Mouse (Mus musculus): ENCODE results near the gene Mapkap1. TPM values are rescaled to one million over a fixed set of nuclear protein-coding genes. Genes with fewer than 3 reads are reported as not detected.

Gene Mapkap1
- polyA plus RNA-seq, 1 experiment from 2014 or later: 54.5 TPM

DNA sequence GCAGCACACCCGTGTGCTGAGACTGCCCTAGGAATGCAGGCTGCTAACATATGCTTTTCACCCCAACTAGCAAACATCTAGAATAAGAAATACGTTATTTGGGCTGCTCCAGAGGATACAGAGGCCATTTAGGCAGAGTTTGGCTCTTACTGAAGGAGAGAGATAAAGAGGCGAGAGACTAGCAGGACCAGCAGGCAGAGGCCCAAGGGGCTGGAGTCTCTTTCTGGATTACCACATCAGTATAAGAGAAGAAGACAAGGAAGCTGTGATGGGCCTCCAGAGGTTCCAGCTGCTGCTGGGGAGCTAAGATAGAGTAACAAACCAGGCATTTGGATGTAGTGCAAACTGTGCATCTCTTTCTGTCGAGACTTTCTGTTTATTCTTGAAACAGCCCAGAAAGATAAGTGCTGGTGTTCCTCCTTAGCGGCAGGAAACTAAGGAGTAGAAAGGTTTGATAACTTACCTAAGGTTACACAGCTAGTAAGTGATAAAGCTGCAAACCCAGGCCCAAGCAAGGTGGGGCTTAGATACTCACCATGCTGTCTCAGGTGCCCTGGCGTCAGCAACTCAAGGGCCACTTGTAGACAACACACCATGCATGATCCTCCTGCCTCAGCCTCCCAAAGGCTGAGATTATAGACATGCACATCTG is 147.1 kb downstream of the Mapkap1 start:
- H3K9ac ChIP-seq: no peak overlapping the region
- no peaks in the 10 kb centered on the region for H3K9me3 ChIP-seq
- peaks cover 5% of the 10 kb centered on the region; the same call in 1 of the 2 replicates for H3K36me3 ChIP-seq
- H3K27ac ChIP-seq (replicated peaks): peak overlapping the region; percentile 50
- peaks cover 49% of the 10 kb centered on the region for H3K4me1 ChIP-seq
- H3K4me2 ChIP-seq: no peak overlapping the region
- 42% methylated on average over 6 of the region's 6 CpGs for WGBS
- no peak for ATAC-seq (ENCODE audit: extremely low read depth, insufficient number of reproducible peaks, low FRiP score, low TSS enrichment)
- H3K27me3 ChIP-seq (replicated peaks): no peaks in the 10 kb centered on the region
- no peak overlapping the region for H3K4me3 ChIP-seq

GRCm38 (mm10) chr2:34560146-34560545 is 153.6 kb downstream of the Mapkap1 start:
- H3K4me1 ChIP-seq: peaks cover 34% of the 10 kb centered on the region
- H3K4me3 ChIP-seq: no peak overlapping the region
- H3K4me2 ChIP-seq: no peak overlapping the region
- ATAC-seq (ENCODE audit: extremely low read depth, insufficient number of reproducible peaks, low FRiP score, low TSS enrichment): no peak
- 87% methylated on average over 5 of the region's 5 CpGs for WGBS
- no peaks in the 10 kb centered on the region for H3K9me3 ChIP-seq
- H3K27me3 ChIP-seq (replicated peaks): no peaks in the 10 kb centered on the region
- H3K9ac ChIP-seq: no peak overlapping the region
- H3K36me3 ChIP-seq: peaks cover 6% of the 10 kb centered on the region; the same call in 1 of the 2 replicates
- no peak overlapping the region for H3K27ac ChIP-seq (replicated peaks)

DNA sequence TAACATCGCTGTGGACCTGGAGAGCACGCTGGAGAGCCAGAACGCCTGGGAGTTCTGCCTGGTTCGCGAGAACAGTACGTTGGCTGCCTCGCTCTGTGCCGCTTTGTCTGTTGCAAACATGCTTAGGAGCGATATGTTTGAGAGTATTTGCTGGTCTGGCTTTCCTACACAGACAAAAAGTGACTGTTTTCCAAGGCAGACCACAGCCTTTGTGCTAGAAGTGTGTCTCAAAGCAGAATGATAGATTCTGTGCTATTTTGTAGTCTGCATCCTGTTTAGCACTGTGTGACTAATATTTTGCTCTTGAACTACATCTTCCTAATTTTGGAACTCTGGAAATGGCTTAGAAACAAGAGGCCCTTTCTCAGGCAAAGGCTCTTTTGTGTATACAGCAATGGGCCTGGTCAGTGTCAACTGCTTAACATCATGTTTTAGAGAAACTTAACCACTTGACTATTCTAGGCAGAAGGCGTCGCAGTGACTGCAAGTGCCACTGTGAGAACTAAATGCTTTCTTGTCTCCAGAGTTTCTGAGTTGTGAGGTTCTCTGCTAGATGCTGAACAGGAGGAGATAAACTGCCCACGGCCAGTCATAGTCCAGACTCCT is 156.6 kb downstream of the Mapkap1 start:
- no peak overlapping the region for H3K4me3 ChIP-seq
- no peak for ATAC-seq (ENCODE audit: extremely low read depth, insufficient number of reproducible peaks, low FRiP score, low TSS enrichment)
- 40% methylated on average over 12 of the region's 12 CpGs for WGBS

DNA sequence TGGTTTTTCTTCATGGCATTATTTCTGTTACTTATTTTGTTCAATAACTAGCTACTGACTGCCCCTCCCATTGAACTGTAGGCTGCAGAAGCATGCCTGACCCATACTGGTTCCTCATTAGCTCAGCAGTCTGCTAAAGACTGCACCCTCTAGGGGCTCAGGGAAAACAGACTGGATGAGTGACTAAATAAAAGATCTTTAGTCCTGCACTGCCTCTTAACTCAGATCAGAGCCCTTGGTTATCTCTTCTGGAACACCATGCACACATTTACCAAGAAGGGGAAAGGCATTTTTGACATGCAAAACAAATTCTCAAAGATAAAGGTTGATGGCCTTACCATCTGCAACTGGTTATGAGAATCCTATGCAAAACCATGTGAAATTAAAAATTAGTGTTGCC is 157.3 kb downstream of the Mapkap1 start:
- Histone ChIP-seq H3K4me1 (peaks cover 37% of the 10 kb centered on the region), H3K36me3 (no peaks in the 10 kb centered on the region), H3K4me2 (no peak overlapping the region)

More for the DNA sequence above, 156.6 kb downstream of the Mapkap1 start:
- H3K9ac ChIP-seq: peak overlapping the region; percentile 40; the same call in 1 of the 2 replicates
- H3K4me2 ChIP-seq: peak overlapping the region; percentile 4; the same call in 1 of the 2 replicates
- H3K36me3 ChIP-seq: peaks cover 6% of the 10 kb centered on the region; the same call in 1 of the 2 replicates
- no peaks in the 10 kb centered on the region for H3K9me3 ChIP-seq
- peak overlapping the region; percentile 83 for H3K27ac ChIP-seq (replicated peaks)
- no peaks in the 10 kb centered on the region for H3K27me3 ChIP-seq (replicated peaks)
- H3K4me1 ChIP-seq: peaks cover 36% of the 10 kb centered on the region

DNA sequence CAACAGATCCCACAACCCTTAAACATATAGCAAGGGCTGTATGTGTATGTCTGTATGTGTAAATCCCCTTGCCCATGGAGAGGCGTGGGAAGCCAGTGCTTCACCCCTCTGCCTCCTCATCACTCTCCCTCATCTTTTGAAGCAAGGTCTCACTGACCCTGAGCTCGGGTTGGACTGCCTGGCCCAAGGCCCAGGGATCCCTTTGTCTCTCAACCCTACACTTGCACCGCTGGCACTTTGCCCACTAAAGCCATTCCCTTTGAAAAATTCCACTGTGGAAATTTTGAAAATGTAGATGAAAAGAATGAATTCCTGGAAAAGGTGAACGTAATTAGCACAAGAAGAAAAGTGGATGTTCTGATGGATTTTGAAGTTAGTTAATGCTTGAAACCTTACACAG is 159.6 kb downstream of the Mapkap1 start:
- Histone ChIP-seq H3K4me3 (no peak overlapping the region), H3K36me3 (no peaks in the 10 kb centered on the region), H3K9ac (no peak overlapping the region), H3K4me2 (no peak overlapping the region), H3K4me1 (peaks cover 56% of the 10 kb centered on the region), H3K9me3 (no peaks in the 10 kb centered on the region), H3K27ac (replicated peaks) (no peak overlapping the region), H3K27me3 (replicated peaks) (no peaks in the 10 kb centered on the region)
- 58% methylated on average over 4 of the region's 4 CpGs for WGBS
- ATAC-seq (ENCODE audit: extremely low read depth, insufficient number of reproducible peaks, low FRiP score, low TSS enrichment): no peak

More for the DNA sequence above, 157.3 kb downstream of the Mapkap1 start:
- Histone ChIP-seq H3K9ac (no peak overlapping the region), H3K4me3 (no peak overlapping the region), H3K9me3 (no peaks in the 10 kb centered on the region), H3K27ac (replicated peaks) (peak overlapping the region; percentile 83), H3K27me3 (replicated peaks) (no peaks in the 10 kb centered on the region)
- ATAC-seq (ENCODE audit: extremely low read depth, insufficient number of reproducible peaks, low FRiP score, low TSS enrichment): no peak

GRCm38 (mm10) chr2:34566601-34567000 is 160.0 kb downstream of the Mapkap1 start:
- Histone ChIP-seq H3K9me3 (no peaks in the 10 kb centered on the region), H3K27ac (replicated peaks) (no peak overlapping the region), H3K36me3 (no peaks in the 10 kb centered on the region), H3K27me3 (replicated peaks) (no peaks in the 10 kb centered on the region), H3K4me1 (peaks cover 52% of the 10 kb centered on the region), H3K4me2 (no peak overlapping the region), H3K4me3 (no peak overlapping the region), H3K9ac (no peak overlapping the region)
- no peak for ATAC-seq (ENCODE audit: extremely low read depth, insufficient number of reproducible peaks, low FRiP score, low TSS enrichment)
- 71% methylated on average over 1 of the region's 1 CpGs for WGBS

DNA sequence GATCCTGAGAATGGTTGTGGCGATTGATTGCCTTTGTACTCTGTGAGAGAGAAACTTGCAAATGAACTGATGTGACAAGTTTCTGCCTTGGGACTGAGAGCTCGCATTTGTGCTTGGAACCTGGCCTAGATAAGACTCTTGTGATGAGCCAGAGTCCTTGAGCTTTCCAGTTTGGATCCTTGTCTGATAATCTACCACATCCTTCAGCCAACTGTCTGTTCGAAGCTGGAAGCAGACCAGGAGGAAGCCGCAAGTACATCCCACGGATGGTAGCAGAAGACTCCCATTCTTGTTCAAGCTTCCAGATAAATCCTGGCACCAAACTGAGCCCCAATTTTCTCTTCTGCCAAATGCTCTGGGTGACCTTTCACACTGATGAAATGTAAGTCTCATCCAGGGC is 162.6 kb downstream of the Mapkap1 start:
- WGBS: 54% methylated on average over 5 of the region's 5 CpGs
- no peak overlapping the region for H3K4me3 ChIP-seq
- no peak overlapping the region for H3K9ac ChIP-seq
- H3K4me1 ChIP-seq: peaks cover 31% of the 10 kb centered on the region
- no peak overlapping the region for H3K4me2 ChIP-seq
- H3K27me3 ChIP-seq (replicated peaks): no peaks in the 10 kb centered on the region
- no peaks in the 10 kb centered on the region; the same call in 1 of the 2 replicates for H3K36me3 ChIP-seq
- ATAC-seq (ENCODE audit: extremely low read depth, insufficient number of reproducible peaks, low FRiP score, low TSS enrichment): no peak
- H3K27ac ChIP-seq (replicated peaks): no peak overlapping the region
- no peaks in the 10 kb centered on the region for H3K9me3 ChIP-seq

- Histone ChIP-seq H3K4me3 (no peak overlapping the region), H3K36me3 (no peaks in the 10 kb centered on the region; the same call in 1 of the 2 replicates), H3K4me1 (peaks cover 31% of the 10 kb centered on the region), H3K9ac (no peak overlapping the region), H3K27me3 (replicated peaks) (no peaks in the 10 kb centered on the region), H3K27ac (replicated peaks) (no peak overlapping the region), H3K4me2 (no peak overlapping the region), H3K9me3 (no peaks in the 10 kb centered on the region)
- no peak for ATAC-seq (ENCODE audit: extremely low read depth, insufficient number of reproducible peaks, low FRiP score, low TSS enrichment)
- WGBS: 53% methylated on average over 6 of the region's 6 CpGs
Measured at GRCm38 (mm10) chr2:34570378-34570777, 163.8 kb downstream of the Mapkap1 start.

GRCm38 (mm10) chr2:34571096-34571495 is 164.5 kb downstream of the Mapkap1 start:
- Histone ChIP-seq H3K9me3 (no peaks in the 10 kb centered on the region), H3K4me3 (no peak overlapping the region), H3K4me1 (peaks cover 27% of the 10 kb centered on the region), H3K36me3 (no peaks in the 10 kb centered on the region; the same call in 1 of the 2 replicates), H3K27me3 (replicated peaks) (no peaks in the 10 kb centered on the region), H3K27ac (replicated peaks) (no peak overlapping the region), H3K4me2 (no peak overlapping the region), H3K9ac (no peak overlapping the region)
- ATAC-seq (ENCODE audit: extremely low read depth, insufficient number of reproducible peaks, low FRiP score, low TSS enrichment): no peak
- WGBS: 55% methylated on average over 1 of the region's 1 CpGs

DNA sequence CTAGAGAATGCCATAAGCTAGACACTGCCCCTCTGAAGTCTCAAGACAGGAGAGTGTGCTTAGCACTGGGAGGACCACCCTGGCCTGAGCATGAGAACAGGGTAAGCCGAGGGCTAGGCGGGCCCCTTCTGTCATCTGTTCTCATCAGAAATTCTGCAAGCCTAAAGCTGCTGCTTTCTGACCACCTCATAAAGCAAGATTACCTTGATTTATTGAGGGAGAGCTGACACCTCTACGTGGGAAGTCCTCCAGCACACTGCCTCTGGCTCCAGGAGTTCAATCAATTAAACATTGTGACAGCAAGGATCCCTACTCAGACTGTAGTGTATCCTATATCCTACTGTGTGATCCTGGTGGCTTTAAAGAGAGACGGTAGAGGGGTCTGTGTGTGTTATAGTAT is 166.5 kb downstream of the Mapkap1 start:
- no peak overlapping the region for H3K9ac ChIP-seq
- H3K27me3 ChIP-seq (replicated peaks): no peaks in the 10 kb centered on the region
- no peak overlapping the region for H3K4me2 ChIP-seq
- ATAC-seq (ENCODE audit: extremely low read depth, insufficient number of reproducible peaks, low FRiP score, low TSS enrichment): no peak
- H3K4me1 ChIP-seq: peaks cover 29% of the 10 kb centered on the region
- H3K27ac ChIP-seq (replicated peaks): no peak overlapping the region
- H3K4me3 ChIP-seq: no peak overlapping the region
- no peaks in the 10 kb centered on the region; the same call in 1 of the 2 replicates for H3K36me3 ChIP-seq
- no peaks in the 10 kb centered on the region for H3K9me3 ChIP-seq
- WGBS: 74% methylated on average over 4 of the region's 4 CpGs

GRCm38 (mm10) chr2:34588546-34588945 is 182.0 kb downstream of the Mapkap1 start:
- 60% methylated on average over 8 of the region's 8 CpGs for WGBS
- Histone ChIP-seq H3K9me3 (no peaks in the 10 kb centered on the region), H3K4me2 (no peak overlapping the region; the same call in 1 of the 2 replicates), H3K4me1 (peaks cover 36% of the 10 kb centered on the region), H3K9ac (no peak overlapping the region), H3K27ac (replicated peaks) (peak overlapping the region; percentile 20; the same call in 1 of the 2 replicates), H3K36me3 (peaks cover 36% of the 10 kb centered on the region), H3K27me3 (replicated peaks) (no peaks in the 10 kb centered on the region), H3K4me3 (no peak overlapping the region)
- ATAC-seq (ENCODE audit: extremely low read depth, insufficient number of reproducible peaks, low FRiP score, low TSS enrichment): no peak

Measured in heart, embryonic 13.5 days (tissue).